Mouse (Mus musculus) neural tube, embryonic 10.5 days (tissue): ENCODE measurements at regions not wholly inside any gene's neighbourhood (a gene's known extent, or its start where the extent isn't known, plus 50 kb on each side); places are given as distances from the start of the nearest gene placed in this dataset.

Experiments used
- DNase-seq: peaks from one replicate; pipeline ENCODE4 v3.0.0-alpha.2; 2017; ENCODE audit warnings: low spot score; ENCODE audit errors: extremely low spot score

GRCm38 (mm10) chr14:58967975-58968374 lies 174.7 kb downstream of the 1700129C05Rik start:
- no peak for DNase-seq

GRCm38 (mm10) chr14:58967163-58967562 lies 175.5 kb downstream of the 1700129C05Rik start:
- DNase-seq = no peak

GRCm38 (mm10) chr14:58944958-58945357 lies 197.7 kb downstream of the 1700129C05Rik start:
- no peak for DNase-seq

GRCm38 (mm10) chr14:58943267-58943765 lies 199.4 kb downstream of the 1700129C05Rik start:
- DNase-seq = no peak

GRCm38 (mm10) chr14:58939086-58939485 lies 203.6 kb downstream of the 1700129C05Rik start:
- DNase-seq = no peak

- DNase-seq = no peak
These were observed 204.1 kb downstream of the 1700129C05Rik start for GRCm38 (mm10) chr14:58938601-58938970.

- DNase-seq = peak; percentile 27
These were observed 204.7 kb downstream of the 1700129C05Rik start for GRCm38 (mm10) chr14:58937791-58938600.

GRCm38 (mm10) chr14:58937331-58937730 lies 205.4 kb downstream of the 1700129C05Rik start:
- peak; percentile 68 for DNase-seq

- DNase-seq = no peak
These were observed 206.6 kb downstream of the 1700129C05Rik start for GRCm38 (mm10) chr14:58936131-58936530.

GRCm38 (mm10) chr14:58917853-58918252 lies 224.8 kb downstream of the 1700129C05Rik start:
- DNase-seq = no peak

GRCm38 (mm10) chr14:58917228-58917627 lies 225.5 kb downstream of the 1700129C05Rik start:
- no peak for DNase-seq

GRCm38 (mm10) chr14:58914937-58915336 lies 227.8 kb downstream of the 1700129C05Rik start:
- no peak for DNase-seq

GRCm38 (mm10) chr14:58910846-58911245 lies 231.8 kb downstream of the 1700129C05Rik start:
- no peak for DNase-seq

GRCm38 (mm10) chr14:58907932-58908331 lies 234.8 kb downstream of the 1700129C05Rik start:
- no peak for DNase-seq

GRCm38 (mm10) chr14:58907359-58907758 lies 235.3 kb downstream of the 1700129C05Rik start:
- DNase-seq = no peak

GRCm38 (mm10) chr14:58906631-58907030 lies 236.1 kb downstream of the 1700129C05Rik start:
- DNase-seq = no peak

- DNase-seq = peak; percentile 17
These were observed 274.3 kb downstream of the 1700129C05Rik start for GRCm38 (mm10) chr14:58868176-58868949.

- peak; percentile 15 for DNase-seq
These were observed 275.1 kb downstream of the 1700129C05Rik start for GRCm38 (mm10) chr14:58867396-58868107.

GRCm38 (mm10) chr14:58854871-58855270 lies 287.8 kb downstream of the 1700129C05Rik start:
- no peak for DNase-seq

GRCm38 (mm10) chr14:58844565-58844964 lies 298.1 kb downstream of the 1700129C05Rik start:
- no peak for DNase-seq

- no peak for DNase-seq
These were observed 300.4 kb downstream of the 1700129C05Rik start for GRCm38 (mm10) chr14:58842196-58842886.
